Mouse (Mus musculus) testis, postnatal 14 days (tissue): ENCODE measurements around the gene Plin3.
"Not testable (repeated sequence)": the region's sequence is repeated elsewhere in the genome, so short reads cannot be mapped to it uniquely, and the experiment has no call there.

Source experiments
- DNase-seq: peaks from one replicate; pipeline ENCODE4 v3.0.0; 2021; ENCODE audit warnings: low spot score

Plin3 gene

DNA sequence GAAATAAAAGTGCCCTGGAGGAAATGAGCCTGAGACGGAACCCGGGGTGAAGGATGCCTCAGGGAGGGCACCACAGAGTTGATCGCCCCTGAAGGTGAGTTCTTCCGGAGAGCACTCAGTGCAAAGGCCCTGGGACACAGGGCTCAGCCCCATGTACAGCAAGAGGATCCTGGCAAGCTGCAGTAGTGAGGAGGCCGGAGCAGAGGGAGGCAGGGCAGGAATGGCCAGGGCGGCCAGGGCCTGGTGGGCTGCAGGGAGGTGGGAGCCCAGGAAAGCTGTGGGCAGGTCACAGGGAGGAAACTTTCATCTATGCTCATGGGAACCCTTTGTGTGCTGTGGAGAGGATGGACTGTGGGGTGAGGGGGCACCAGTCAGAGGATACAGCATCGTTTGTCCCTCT is 19.2 kb downstream of the Plin3 start:
- DNase-seq = no peak

DNA sequence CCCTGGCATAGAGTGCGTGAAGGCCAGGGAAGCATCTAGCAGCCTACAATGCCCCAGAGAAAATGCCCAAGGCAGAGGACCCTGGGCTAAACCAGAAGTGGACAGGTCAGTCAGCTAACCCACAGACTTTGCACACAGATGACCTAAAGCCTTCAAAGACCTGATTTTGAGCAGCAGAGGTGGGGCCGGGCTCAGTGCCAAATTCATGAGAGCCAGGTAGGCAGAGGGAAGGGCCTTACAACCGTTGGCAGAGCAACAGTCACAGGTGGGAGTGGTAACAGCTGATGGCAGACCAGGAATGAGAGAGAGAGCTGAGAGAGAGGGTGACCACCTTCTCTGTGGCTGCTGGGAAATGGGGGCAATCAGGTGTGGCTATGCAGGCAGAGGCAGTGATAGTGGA is 20.0 kb downstream of the Plin3 start:
- no peak for DNase-seq

- no peak for DNase-seq
These were observed 20.9 kb downstream of the Plin3 start for GRCm38 (mm10) chr17:56271609-56272253.

DNA sequence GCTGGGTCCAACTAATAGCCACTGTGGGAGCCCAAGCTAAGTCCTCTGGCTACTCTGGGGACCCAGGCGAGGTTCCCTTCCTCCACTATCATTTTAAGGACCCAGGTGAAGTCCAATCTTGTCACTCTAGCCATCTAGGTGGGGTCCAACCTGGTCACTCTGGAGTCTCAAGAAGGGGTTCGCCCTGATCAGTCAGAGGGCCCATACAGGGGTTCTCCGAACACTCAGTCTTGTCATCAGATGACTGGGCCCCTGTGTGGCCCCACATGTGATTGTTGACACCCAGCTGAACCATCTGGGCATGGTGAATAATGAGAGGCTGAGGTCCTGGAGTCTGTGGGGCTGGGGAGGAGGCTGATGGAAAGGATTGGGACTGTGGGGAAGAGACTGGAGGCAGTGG is 22.9 kb downstream of the Plin3 start:
- no peak for DNase-seq

GRCm38 (mm10) chr17:56269153-56269630 is 23.5 kb downstream of the Plin3 start:
- DNase-seq = peak; percentile 54

- DNase-seq = no peak
These were observed 26.4 kb downstream of the Plin3 start for GRCm38 (mm10) chr17:56266271-56266670.

DNA sequence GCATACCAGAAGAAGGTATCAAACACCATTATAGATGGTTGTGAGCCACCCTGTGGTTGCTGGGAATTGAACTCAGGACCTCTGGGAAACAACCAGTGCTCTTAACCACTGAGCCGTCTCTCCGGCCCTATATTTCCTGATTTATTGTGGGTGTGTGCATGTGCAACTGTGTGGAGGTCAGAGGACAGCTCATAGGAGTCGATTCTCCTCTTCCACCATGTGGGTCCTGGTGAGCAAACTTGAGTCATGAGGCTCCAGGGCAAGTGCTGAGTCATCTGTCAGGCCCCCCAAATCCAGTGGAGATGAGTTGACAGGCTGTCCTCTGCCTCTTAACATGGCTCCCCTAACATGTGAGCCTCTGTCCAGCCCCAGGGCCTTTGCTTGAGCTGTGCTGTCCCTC is 26.8 kb downstream of the Plin3 start:
- no peak for DNase-seq

- no peak for DNase-seq
These were observed 27.7 kb downstream of the Plin3 start for GRCm38 (mm10) chr17:56265011-56265410.

GRCm38 (mm10) chr17:56264020-56264419 is 28.7 kb downstream of the Plin3 start:
- peak; percentile 63 for DNase-seq

DNA sequence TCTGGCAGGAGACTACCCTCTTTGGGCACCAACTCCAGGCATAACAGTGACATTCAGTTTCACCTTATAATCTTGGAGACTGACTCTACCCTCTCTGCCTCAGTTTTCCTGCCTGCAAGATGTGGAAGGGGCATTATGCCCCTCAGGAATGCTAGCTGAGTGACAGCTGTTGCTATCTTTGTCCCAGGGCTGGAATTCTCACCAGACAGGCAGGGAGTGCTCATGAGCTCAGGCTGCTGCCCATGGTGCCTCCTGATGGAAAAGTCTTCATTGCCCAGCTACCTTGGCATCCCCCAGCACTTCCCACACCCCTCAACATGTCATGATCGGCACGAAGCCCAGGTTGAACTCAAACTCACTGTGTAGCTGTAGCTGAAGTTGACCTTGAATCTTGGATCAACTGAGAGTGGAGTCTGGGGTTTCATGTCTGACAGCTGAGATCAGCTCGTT is 30.0 kb downstream of the Plin3 start:
- DNase-seq = no peak

GRCm38 (mm10) chr17:56261166-56261565 is 31.5 kb downstream of the Plin3 start:
- no peak for DNase-seq

GRCm38 (mm10) chr17:56259301-56260037 is 33.2 kb downstream of the Plin3 start:
- DNase-seq = no peak

- not testable (repeated sequence) for DNase-seq
These were observed 33.9 kb downstream of the Plin3 start for GRCm38 (mm10) chr17:56258812-56259211.

DNA sequence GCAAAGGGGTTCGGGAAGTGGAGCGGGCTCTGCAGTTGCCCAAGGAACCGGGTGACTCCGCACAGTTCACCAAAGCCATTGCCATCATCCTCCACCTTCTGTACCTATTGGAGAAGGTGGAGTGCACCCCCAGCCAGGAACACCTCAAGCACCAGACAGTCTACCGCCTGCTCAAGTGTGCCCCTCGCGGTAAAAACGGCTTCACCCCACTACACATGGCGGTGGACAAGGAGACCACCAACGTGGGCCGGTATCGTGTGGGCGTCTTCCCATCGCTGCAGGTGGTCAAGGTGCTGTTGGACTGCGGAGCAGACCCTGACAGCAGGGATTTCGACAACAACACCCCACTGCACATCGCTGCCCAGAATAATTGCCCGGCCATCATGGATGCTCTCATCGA is 34.4 kb downstream of the Plin3 start:
- DNase-seq = not testable (repeated sequence)

- DNase-seq = no peak
These were observed 35.3 kb downstream of the Plin3 start for GRCm38 (mm10) chr17:56257181-56257894.

DNA sequence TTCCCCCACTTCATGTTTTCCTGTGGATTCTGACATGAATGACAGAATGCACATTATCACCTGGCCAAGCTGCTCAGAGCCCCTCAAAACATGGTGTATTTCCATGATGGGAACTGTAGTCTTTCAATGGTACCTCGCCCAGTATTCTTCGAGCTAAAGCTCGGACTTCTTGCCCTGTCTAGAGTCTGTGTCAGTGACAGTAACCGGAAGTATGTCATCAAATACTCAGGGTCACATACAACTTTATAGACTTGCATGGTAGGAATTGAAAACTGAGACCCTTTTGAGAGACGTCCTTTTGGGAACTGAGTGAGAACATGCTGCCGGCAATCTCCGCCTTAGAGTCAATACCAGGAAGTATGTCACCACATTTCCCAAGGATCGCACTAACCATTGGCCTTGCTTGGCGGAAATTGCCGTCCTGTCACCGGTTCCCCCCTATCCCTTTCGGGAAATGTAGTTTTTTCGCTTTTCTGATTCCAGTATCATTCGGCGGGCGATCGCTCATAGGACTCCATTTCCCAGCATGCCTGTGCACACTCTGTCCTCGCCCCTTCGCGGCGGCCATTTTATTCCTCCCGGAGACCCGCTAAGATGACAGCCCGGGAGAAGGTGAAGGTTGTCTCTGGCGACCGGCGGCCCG is 36.3 kb downstream of the Plin3 start, which contains the start of gene Fem1a:
Gene Fem1a (plus strand): TSS at position 572 of the 643 bp plus-strand sequence.
- peak; percentile 96 for DNase-seq

- DNase-seq = peak; percentile 97
These were observed 36.8 kb downstream of the Plin3 start for GRCm38 (mm10) chr17:56255863-56256238.

DNA sequence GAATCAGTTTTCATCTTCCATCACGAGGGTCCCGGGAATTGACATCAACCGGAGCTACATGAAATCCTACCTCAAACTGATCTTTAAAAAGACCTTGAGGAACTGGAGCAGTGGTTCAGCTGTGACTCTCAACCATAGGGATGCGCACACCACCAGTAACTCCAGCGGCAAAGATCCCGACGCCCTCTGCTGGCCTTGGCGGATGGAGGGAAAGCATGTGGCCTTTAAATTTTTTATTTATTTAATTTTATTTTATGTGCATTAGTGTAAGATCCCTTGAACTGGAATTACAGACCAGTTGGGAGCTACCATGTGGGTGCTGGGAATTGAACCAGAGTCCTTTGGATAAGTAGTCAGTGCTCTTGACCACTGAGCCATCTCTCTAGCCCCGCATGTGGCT is 37.2 kb downstream of the Plin3 start:
- no peak for DNase-seq

DNA sequence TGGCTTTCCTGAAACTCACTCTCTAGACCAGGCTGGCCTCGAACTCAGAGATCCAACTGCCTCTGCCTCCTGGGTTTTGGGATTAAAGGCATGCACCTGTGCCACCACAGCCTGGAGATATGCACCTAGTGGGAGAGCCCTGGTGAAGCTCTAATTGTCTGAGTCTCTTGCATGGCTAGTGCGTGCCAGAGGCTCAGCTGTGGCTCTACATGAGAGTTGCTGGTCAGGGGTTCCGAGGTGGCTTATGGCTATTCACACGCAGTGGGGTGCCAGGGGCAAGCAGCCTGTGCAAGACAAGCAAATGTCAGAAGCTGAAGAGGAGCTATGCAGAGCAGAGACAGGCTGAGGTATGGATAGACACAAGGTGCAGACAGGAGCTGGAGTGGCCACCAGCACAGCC is 38.0 kb downstream of the Plin3 start:
- no peak for DNase-seq

DNA sequence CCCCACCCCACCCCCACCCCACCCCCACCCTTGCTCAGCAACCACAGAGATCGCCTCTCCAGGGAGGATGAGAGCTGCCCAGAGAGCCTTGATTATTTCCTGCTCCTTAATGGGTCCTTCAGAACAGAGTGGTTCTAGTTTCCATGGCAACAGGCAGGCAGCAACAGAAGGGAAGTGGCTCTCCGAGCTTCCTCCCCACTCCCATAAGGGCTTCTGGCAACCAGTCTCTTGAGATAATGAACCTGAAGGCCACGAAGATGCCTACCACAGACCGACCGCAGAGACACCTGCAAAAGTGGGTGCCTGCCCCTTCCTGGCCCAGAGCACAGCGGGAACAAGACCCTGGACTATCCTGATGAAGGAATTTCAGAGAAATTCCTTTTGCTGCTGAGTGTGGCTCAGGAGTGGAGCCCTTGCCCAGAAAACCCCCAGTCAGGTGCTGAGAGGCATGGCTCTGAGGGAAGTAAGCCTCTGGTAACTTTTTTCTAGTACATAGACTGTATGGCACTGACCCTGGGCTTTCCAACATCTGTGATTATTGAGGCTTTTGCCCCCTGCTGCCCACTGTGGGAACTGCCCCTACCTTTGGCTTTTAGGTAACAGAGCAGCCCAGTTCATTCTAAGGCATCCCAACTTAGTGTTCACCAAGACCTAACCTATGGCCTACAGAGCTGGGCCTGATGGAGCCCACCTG is 41.4 kb downstream of the Plin3 start:
- peak; percentile 53 for DNase-seq

- no peak for DNase-seq
These were observed 47.1 kb downstream of the Plin3 start for GRCm38 (mm10) chr17:56245608-56246007.
